Mouse (Mus musculus) ES-Bruce4 (cell line): Measurements from ENCODE around the gene Hmgcll1. TPM values are rescaled to one million over a fixed set of nuclear protein-coding genes. Genes with fewer than 3 reads are reported as not detected.

ENCODE experiments used
- H3K27ac ChIP-seq: 2 replicates; pipeline ENCODE4 v1.5.1; 2012; ENCODE audit warnings: low read length, inconsistent platforms; ENCODE audit not compliant: insufficient read depth
- H3K27me3 ChIP-seq: 2 replicates; pipeline ENCODE4 v1.6.1; 2012; ENCODE audit warnings: mild to moderate bottlenecking, low read length, inconsistent platforms; ENCODE audit not compliant: control insufficient read depth, poor library complexity, insufficient read depth, severe bottlenecking
- H3K36me3 ChIP-seq: 2 replicates; pipeline ENCODE4 v1.6.1; 2012; ENCODE audit warnings: inconsistent platforms, mild to moderate bottlenecking, low read length, moderate library complexity; ENCODE audit not compliant: control insufficient read depth, poor library complexity, insufficient read depth, severe bottlenecking
- H3K4me1 ChIP-seq: one replicate; pipeline ENCODE4 v1.8.1; 2011; ENCODE audit warnings: low read length; ENCODE audit not compliant: control insufficient read depth, insufficient read depth
- H3K4me3 ChIP-seq: 2 replicates; pipeline ENCODE4 v1.5.1; 2011; ENCODE audit warnings: low read depth, mild to moderate bottlenecking, low read length
- H3K9ac ChIP-seq: 2 replicates; pipeline ENCODE4 v1.6.1; 2012; ENCODE audit warnings: low read depth, mild to moderate bottlenecking, inconsistent platforms; ENCODE audit not compliant: poor library complexity, severe bottlenecking
- H3K9me3 ChIP-seq: replicated peaks from 2 replicates; pipeline ENCODE4 v1.6.1; 2012; ENCODE audit warnings: mild to moderate bottlenecking, low read length, inconsistent platforms; ENCODE audit not compliant: control insufficient read depth, poor library complexity, insufficient read depth, severe bottlenecking
- CTCF ChIP-seq: IDR thresholded peaks from one replicate; pipeline ENCODE4 v1.8.1; 2011; ENCODE audit warnings: low read depth, low read length
- EP300 ChIP-seq: IDR thresholded peaks from 2 replicates; pipeline ENCODE4 v1.6.1; 2011; ENCODE audit warnings: low read depth, low read length; ENCODE audit not compliant: insufficient read depth
- POLR2A ChIP-seq: IDR thresholded peaks from one replicate; pipeline ENCODE4 v1.8.1; 2011; ENCODE audit warnings: low read length; ENCODE audit not compliant: insufficient read depth
- polyA plus RNA-seq: library from polyadenylated mRNA; stranded (reverse); fragments of >200 nt; gene quantifications from 2 replicates; pipeline ENCODE4 v1.2.4, GENCODE M21; 2011; ENCODE audit warnings: low read depth; ENCODE audit not compliant: missing spikeins, insufficient read depth, insufficient read length

Hmgcll1 gene
- polyA plus RNA-seq, 1 experiment = 6.4 TPM

DNA sequence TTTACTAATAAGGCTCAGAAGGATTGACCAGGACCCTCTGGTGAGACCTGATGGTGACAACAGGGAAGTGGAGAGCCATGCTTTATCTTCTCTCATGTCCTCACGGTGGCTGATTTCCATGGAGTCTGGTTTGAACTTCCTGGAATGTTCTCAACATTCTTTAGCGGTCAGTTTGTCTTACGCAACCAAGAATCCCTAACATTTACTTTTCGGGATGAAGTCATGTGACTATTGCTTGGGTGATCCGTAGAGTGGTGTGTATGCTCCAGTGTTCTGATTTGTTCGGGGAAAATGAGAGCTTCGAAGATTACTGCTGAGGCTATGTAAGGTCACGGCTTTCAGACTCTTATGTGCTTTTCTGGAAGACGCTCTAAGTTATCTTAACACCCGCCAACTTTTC lies 1.9 kb downstream of the Hmgcll1 start:
- Histone ChIP-seq H3K9me3 (no peaks in the 10 kb centered on the region), H3K36me3 (no peaks in the 10 kb centered on the region), H3K27me3 (no peaks in the 10 kb centered on the region), H3K4me1 (no peaks in the 10 kb centered on the region), H3K27ac (no peak overlapping the region), H3K4me3 (no peak overlapping the region), H3K9ac (no peak overlapping the region)
- TF ChIP-seq EP300 (no peak), POLR2A (no peak), CTCF (no peak)

DNA sequence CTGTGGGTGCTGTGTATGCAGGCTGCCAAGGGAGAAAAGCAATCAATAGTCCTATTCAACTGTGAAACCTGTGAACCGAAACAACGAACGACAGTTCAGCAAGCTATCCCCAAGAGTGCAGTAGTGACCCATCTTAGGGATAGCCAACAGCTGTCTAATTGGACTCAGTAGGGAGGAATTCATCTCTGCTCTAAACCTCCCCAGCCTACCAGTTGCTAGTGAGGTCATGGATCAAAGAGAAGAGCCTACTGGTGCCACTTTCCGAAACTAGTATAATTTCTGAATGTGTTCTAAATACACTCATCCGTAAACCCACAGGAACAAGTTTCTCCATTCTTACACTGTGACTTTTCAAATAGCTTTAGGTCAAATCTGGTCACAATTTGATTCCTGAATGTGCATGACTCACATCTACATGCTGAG lies 8.9 kb downstream of the Hmgcll1 start:
- H3K4me1 ChIP-seq = no peaks in the 10 kb centered on the region
- H3K9ac ChIP-seq = no peak overlapping the region
- no peaks in the 10 kb centered on the region for H3K9me3 ChIP-seq
- H3K27me3 ChIP-seq = no peaks in the 10 kb centered on the region
- TF ChIP-seq EP300 = no peak
- TF ChIP-seq POLR2A = no peak
- no peak for TF ChIP-seq CTCF
- no peak overlapping the region for H3K27ac ChIP-seq
- H3K36me3 ChIP-seq = no peaks in the 10 kb centered on the region
- no peak overlapping the region for H3K4me3 ChIP-seq

DNA sequence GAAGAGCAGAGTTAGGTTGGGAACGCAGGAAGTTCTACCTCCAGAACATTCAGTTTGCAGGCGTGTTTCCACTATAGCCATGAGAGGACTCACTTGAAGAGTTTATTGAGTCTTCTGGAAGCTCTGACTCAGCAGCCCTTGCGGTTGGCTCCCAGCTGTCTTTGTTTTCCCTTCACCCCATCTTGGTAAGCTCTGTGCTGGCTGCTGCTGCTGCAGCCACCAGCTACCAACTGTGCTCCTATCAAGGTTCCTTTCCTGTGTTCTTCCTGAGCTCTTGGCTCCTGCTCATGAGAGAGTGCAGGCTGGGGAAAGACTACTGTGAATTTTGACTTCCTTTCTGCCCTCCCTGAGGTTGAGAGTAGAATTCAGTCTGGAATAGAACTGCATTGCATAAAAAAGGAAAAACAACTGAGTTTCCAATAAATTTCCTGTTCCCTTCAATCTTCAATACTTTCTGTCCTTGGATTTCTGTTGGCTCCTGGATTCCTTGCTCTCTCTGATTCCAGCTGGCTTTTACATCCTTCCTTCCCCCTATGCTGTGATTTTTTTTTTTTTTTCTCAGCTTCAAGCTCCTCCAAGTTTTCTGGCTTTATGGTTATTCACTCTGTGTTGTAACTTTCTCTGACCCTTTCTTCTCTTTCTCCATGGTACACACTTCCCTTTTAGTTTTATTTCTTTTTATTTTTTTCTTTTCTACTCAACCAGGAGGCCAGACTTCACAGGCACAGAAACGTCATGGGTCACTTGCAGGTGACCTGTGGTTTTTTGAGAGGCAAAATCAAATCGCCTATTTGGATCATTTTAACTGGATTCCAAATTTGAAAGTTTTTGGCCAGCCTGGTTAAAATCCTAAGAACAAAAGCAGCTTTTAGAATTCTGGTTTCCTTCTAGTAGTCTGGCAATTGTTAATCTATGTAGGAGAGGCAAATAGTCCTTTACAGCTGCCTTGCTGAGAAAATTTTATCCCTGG lies 9.9 kb downstream of the Hmgcll1 start:
- no peaks in the 10 kb centered on the region for H3K27me3 ChIP-seq
- no peaks in the 10 kb centered on the region for H3K9me3 ChIP-seq
- no peak overlapping the region for H3K4me3 ChIP-seq
- H3K27ac ChIP-seq = no peak overlapping the region
- TF ChIP-seq EP300 (no peak), POLR2A (no peak), CTCF (no peak)
- no peaks in the 10 kb centered on the region for H3K4me1 ChIP-seq
- H3K36me3 ChIP-seq = no peaks in the 10 kb centered on the region
- H3K9ac ChIP-seq = no peak overlapping the region

- H3K27ac ChIP-seq = no peak overlapping the region
- H3K27me3 ChIP-seq = no peaks in the 10 kb centered on the region
- no peak overlapping the region for H3K4me3 ChIP-seq
- TF ChIP-seq CTCF (no peak), POLR2A (no peak), EP300 (no peak)
- no peak overlapping the region for H3K9ac ChIP-seq
- H3K9me3 ChIP-seq = no peaks in the 10 kb centered on the region
- H3K36me3 ChIP-seq = no peaks in the 10 kb centered on the region
- no peaks in the 10 kb centered on the region for H3K4me1 ChIP-seq
Measured at GRCm38 (mm10) chr9:76029471-76030199, 15.0 kb downstream of the Hmgcll1 start.

- Histone ChIP-seq H3K9ac (no peak overlapping the region), H3K27me3 (no peaks in the 10 kb centered on the region), H3K9me3 (no peaks in the 10 kb centered on the region), H3K4me1 (no peaks in the 10 kb centered on the region), H3K27ac (no peak overlapping the region), H3K4me3 (no peak overlapping the region), H3K36me3 (no peaks in the 10 kb centered on the region)
- no peak for TF ChIP-seq CTCF
- TF ChIP-seq EP300 = no peak
- no peak for TF ChIP-seq POLR2A
Measured at GRCm38 (mm10) chr9:76035058-76035457, 20.4 kb downstream of the Hmgcll1 start.
